Mouse (Mus musculus): ENCODE measurements around the gene Myzap. TPM values are rescaled to one million over a fixed set of nuclear protein-coding genes. Genes with fewer than 3 reads are reported as not detected.

Myzap gene
- polyA plus RNA-seq, 1 experiment: 8.7 TPM

DNA sequence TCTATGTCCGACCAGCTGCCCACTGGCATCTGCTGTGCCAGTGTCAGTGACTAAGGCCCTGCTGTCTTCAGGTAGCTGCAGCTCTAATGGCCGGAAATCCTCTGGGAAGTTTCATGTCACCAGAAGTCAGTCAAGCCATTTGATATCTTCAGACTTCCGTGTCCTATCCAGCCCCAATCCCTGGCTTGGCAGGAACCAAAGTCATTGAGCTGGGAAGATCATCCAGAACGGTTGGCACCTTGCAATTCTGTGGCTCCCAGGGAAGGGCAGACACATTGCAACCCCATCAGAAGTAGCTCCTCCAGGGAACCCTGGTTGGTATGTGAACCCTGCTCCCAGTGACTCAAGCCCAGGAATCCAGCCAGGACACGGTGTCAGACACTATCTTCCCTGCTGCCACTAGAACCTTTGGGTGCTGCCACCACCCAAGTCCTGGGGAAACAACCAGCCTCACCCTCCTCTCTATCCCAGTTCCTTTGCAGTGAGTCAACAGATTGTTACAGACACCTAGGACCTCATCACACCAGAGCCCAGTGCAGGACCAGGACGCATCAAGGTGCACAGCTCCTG, 18.3 kb downstream of the Myzap start:
- no peak overlapping the region for H3K4me3 ChIP-seq (replicated peaks; ENCODE audit: control insufficient read depth, low read depth, low read length)
- H3K27ac ChIP-seq (ENCODE audit: control insufficient read depth, insufficient read depth, low read depth, low read length, poor library complexity): no peak overlapping the region
- WGBS: 80% methylated on average over 6 of the region's 6 CpGs
- H3K4me1 ChIP-seq (ENCODE audit: control insufficient read depth, insufficient read depth, low read length): no peaks in the 10 kb centered on the region
- TF ChIP-seq CTCF (IDR thresholded peaks at IDR 0.05; ENCODE audit: control insufficient read depth, insufficient read depth, low read length) (no peak), POLR2A (IDR thresholded peaks at IDR 0.05; ENCODE audit: borderline replicate concordance, control insufficient read depth, low read depth, low read length) (no peak)

DNA sequence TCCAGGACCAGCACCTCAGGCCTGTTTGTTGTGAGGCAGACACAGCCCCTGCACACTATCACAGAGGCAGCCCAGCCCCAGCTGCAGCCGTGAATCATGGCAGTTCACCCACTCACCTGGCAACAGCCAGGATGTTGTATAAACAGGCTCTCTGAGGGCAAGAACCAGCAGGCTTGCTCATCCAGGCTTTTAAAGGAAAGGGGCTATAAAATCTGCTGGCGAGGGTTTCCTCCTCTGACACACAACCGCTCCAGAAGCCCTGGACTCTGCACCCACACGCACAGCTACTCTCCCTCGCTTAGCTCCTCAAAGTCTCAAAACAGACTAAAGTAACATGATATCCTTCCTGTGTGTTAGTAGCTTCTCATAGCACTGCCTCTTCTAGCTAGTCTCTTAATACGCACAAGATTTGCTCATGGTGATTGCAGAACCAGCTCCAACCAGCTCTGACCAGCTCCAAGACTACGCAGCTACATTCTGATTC, 21.0 kb downstream of the Myzap start:
- TF ChIP-seq CTCF (IDR thresholded peaks at IDR 0.05; ENCODE audit: control insufficient read depth, insufficient read depth, low read length): no peak
- no peak for TF ChIP-seq POLR2A (IDR thresholded peaks at IDR 0.05; ENCODE audit: borderline replicate concordance, control insufficient read depth, low read depth, low read length)
- H3K4me1 ChIP-seq (ENCODE audit: control insufficient read depth, insufficient read depth, low read length): peaks cover 2% of the 10 kb centered on the region; the same call in 1 of the 2 replicates
- H3K27ac ChIP-seq (ENCODE audit: control insufficient read depth, insufficient read depth, low read depth, low read length, poor library complexity): no peak overlapping the region
- 78% methylated on average over 7 of the region's 7 CpGs for WGBS
- H3K4me3 ChIP-seq (replicated peaks; ENCODE audit: control insufficient read depth, low read depth, low read length): no peak overlapping the region

DNA sequence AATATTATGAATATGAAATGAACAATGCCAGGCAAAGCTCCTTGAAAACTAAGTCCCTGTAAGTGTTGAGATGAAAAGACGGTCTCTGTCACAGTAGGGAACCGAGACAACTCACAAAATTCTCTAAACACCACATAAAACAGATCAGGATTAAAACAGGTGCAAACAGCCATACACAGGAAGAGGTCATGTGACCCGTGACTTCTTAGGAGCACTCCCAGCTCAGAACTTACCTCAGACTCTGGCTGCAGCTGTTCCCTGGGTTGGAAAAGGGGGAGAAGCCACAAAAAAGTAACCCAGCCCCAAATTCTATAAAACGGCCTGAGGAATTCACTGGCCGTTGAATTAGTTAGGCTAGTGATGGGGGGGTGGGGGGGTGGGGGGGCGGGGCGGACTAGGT, 22.0 kb downstream of the Myzap start:
- H3K27ac ChIP-seq (ENCODE audit: control insufficient read depth, insufficient read depth, low read depth, low read length, poor library complexity): no peak overlapping the region
- WGBS: 78% methylated on average over 7 of the region's 7 CpGs
- TF ChIP-seq POLR2A (IDR thresholded peaks at IDR 0.05; ENCODE audit: borderline replicate concordance, control insufficient read depth, low read depth, low read length): no peak
- TF ChIP-seq CTCF (IDR thresholded peaks at IDR 0.05; ENCODE audit: control insufficient read depth, insufficient read depth, low read length): no peak

DNA sequence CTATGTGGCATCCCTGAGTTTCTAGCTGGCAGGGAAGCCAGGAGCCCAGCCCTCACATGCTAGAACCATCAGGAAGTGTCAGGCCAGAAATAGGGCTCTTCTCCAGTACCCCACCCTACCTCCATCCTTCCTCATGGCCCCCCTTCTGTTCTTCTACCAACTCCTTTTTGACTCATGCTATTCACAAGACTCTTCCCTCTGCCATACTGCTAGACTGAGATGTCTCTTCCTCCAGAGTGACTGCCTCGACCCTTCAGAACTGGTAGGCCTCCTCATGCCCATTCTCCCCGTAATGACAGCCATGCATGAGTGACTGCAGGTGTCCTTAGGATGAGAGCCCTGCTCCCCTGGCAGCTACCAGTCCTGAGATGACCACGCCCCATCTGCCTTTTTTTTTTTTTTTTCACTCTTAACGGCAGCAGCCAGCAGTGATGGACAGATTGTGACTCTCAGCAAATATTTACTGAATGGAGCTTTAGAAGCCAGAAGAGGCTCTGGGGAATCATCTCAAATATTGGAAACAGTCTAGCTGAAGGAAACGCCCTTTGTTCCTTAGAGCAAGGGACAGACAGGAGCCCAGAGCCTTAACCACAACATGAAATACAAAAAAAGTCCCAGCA, 23.7 kb downstream of the Myzap start:
- H3K27ac ChIP-seq (ENCODE audit: control insufficient read depth, insufficient read depth, low read depth, low read length, poor library complexity): no peak overlapping the region
- 53% methylated on average over 5 of the region's 5 CpGs for WGBS
- H3K4me1 ChIP-seq (ENCODE audit: control insufficient read depth, insufficient read depth, low read length): peaks cover 2% of the 10 kb centered on the region; the same call in 1 of the 2 replicates
- TF ChIP-seq CTCF (IDR thresholded peaks at IDR 0.05; ENCODE audit: control insufficient read depth, insufficient read depth, low read length) (no peak), POLR2A (IDR thresholded peaks at IDR 0.05; ENCODE audit: borderline replicate concordance, control insufficient read depth, low read depth, low read length) (no peak)
- H3K4me3 ChIP-seq (replicated peaks; ENCODE audit: control insufficient read depth, low read depth, low read length): no peak overlapping the region

More for the DNA sequence above, 22.0 kb downstream of the Myzap start:
- Histone ChIP-seq H3K4me1 (ENCODE audit: control insufficient read depth, insufficient read depth, low read length) (peaks cover 2% of the 10 kb centered on the region; the same call in 1 of the 2 replicates), H3K4me3 (replicated peaks; ENCODE audit: control insufficient read depth, low read depth, low read length) (no peak overlapping the region)

DNA sequence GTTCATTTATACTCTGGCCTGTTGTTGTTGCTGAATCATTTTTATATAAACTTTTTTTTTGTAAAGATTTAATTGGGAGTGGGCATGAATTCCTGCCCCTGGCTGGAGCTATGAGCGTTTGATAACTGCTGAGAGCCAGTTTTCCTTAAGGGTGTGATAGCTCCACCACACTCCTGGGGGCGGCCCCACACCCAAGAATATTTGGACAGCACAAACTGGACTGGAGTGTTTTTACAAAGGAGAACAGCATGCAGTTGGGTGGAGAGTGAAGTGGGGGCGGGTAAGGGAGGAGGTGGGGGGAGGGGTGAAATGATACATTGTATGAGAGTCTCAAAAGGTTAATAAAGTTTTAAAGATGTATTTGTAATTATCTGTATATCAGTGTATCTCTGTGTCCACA, 24.8 kb downstream of the Myzap start:
- H3K27ac ChIP-seq (ENCODE audit: control insufficient read depth, insufficient read depth, low read depth, low read length, poor library complexity): no peak overlapping the region
- no peak overlapping the region for H3K4me3 ChIP-seq (replicated peaks; ENCODE audit: control insufficient read depth, low read depth, low read length)
- TF ChIP-seq POLR2A (IDR thresholded peaks at IDR 0.05; ENCODE audit: borderline replicate concordance, control insufficient read depth, low read depth, low read length) (no peak), CTCF (IDR thresholded peaks at IDR 0.05; ENCODE audit: control insufficient read depth, insufficient read depth, low read length) (no peak)
- 72% methylated on average over 3 of the region's 3 CpGs for WGBS
- peaks cover 2% of the 10 kb centered on the region; the same call in 1 of the 2 replicates for H3K4me1 ChIP-seq (ENCODE audit: control insufficient read depth, insufficient read depth, low read length)

DNA sequence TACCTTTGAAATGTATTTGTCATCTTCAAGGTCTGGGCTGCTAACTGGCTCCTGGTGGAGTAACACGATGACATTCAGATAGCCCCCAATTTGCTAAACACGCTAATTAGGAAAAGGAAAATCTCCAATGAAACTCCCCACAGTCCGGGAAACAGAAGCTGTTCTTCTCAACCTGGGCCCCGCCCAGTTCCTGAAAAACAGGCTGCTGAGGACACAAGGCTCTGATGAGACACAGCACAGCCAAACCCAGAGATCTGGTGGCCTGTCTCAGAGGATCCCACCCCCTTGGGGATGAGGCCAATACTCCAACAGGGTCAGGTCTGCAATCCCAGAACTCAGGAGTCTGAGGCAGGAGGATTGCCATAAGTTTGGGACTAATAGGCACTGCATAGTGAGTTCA, 25.4 kb downstream of the Myzap start:
- peaks cover 2% of the 10 kb centered on the region; the same call in 1 of the 2 replicates for H3K4me1 ChIP-seq (ENCODE audit: control insufficient read depth, insufficient read depth, low read length)
- no peak for TF ChIP-seq POLR2A (IDR thresholded peaks at IDR 0.05; ENCODE audit: borderline replicate concordance, control insufficient read depth, low read depth, low read length)
- no peak for TF ChIP-seq CTCF (IDR thresholded peaks at IDR 0.05; ENCODE audit: control insufficient read depth, insufficient read depth, low read length)
- WGBS: 26% methylated on average over 4 of the region's 4 CpGs
- H3K27ac ChIP-seq (ENCODE audit: control insufficient read depth, insufficient read depth, low read depth, low read length, poor library complexity): no peak overlapping the region
- H3K4me3 ChIP-seq (replicated peaks; ENCODE audit: control insufficient read depth, low read depth, low read length): no peak overlapping the region

DNA sequence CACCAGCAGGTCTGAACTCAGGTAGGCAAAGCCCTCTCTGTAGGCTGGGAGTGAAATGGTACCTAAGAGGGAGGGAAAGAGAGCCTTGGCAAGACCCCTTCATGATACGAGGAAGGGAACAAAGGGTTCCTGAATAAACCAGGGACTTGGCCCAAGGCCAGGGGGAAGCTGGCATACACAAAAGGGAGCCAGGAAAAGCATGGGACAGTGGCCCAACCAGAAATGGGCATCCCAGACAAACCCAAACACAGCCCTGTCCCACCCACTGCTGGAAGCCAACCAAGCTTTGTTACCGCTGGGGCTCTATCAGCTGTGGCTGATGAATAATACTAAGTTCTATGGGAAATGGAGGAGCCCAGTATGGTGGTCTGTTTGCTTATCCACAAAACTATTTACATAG, 34.4 kb downstream of the Myzap start:
- no peak overlapping the region for H3K4me3 ChIP-seq (replicated peaks; ENCODE audit: control insufficient read depth, low read depth, low read length)

DNA sequence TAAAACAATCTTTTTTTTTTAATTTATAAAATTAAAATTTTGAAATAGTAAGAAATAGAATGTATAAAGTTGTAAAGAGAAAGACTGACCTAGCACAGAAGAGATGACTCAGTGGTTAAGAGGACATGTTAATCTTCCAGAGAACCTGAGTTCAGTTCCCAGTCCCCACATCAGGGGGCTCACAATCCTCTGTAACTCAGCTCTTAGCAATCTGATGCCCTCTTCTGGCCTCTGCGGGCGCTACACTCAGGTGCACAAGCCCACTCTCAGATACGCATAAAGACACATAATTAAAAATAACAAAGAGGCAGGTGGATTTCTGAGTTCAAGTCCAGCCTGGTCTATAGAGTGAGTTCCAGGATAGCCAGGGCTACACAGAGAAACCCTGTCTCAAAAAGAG, 38.2 kb downstream of the Myzap start:
- WGBS: 86% methylated on average over 3 of the region's 3 CpGs
- Histone ChIP-seq H3K4me3 (replicated peaks; ENCODE audit: control insufficient read depth, low read depth, low read length) (no peak overlapping the region), H3K4me1 (ENCODE audit: control insufficient read depth, insufficient read depth, low read length) (no peaks in the 10 kb centered on the region), H3K27ac (ENCODE audit: control insufficient read depth, insufficient read depth, low read depth, low read length, poor library complexity) (no peak overlapping the region)
- TF ChIP-seq POLR2A (IDR thresholded peaks at IDR 0.05; ENCODE audit: borderline replicate concordance, control insufficient read depth, low read depth, low read length) (no peak), CTCF (IDR thresholded peaks at IDR 0.05; ENCODE audit: control insufficient read depth, insufficient read depth, low read length) (no peak)

More for the DNA sequence above, 34.4 kb downstream of the Myzap start:
- WGBS: 59% methylated on average over 2 of the region's 2 CpGs
- Histone ChIP-seq H3K27ac (ENCODE audit: control insufficient read depth, insufficient read depth, low read depth, low read length, poor library complexity) (no peak overlapping the region), H3K4me1 (ENCODE audit: control insufficient read depth, insufficient read depth, low read length) (no peaks in the 10 kb centered on the region)
- TF ChIP-seq CTCF (IDR thresholded peaks at IDR 0.05; ENCODE audit: control insufficient read depth, insufficient read depth, low read length) (no peak), POLR2A (IDR thresholded peaks at IDR 0.05; ENCODE audit: borderline replicate concordance, control insufficient read depth, low read depth, low read length) (no peak)

All from bone marrow, adult 2 months (tissue).